Mouse (Mus musculus) frontal cortex, postnatal 25 days (tissue): Measurements from ENCODE around the gene Prss32.

Experiments
- DNase-seq, 2 experiments: peaks; one replicate each; pipeline ENCODE4 v3.0.0; 2022; ENCODE audit warnings: low spot score in 2 of 2

Gene Prss32

DNA sequence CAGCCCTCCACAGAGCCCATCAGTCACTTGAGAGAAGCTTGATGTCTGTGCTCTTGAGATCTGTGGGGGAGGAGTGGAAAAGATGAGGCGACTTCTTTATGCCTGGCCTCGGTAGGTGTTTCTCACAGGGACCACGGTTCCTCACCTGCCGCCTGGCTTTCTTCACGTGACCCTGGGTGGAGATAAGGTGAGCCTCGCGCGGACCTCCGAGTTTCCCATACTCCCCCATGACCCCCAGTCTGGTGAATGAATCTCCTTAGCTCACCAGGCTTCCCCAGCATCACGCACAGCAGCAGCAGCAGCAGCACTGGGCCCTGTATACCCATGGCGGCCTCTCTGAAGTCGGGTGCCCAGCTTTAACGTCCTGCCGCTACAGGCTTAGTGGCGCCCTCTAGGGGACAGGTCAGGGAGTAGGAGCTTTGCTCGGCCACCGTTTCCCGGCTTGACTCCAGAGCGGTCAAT, at the start of gene Prss32, which contains the start of gene Prss41:
Prss32 (plus strand) TSS at position 44 of the 462 bp plus-strand sequence.
Prss41 (minus strand) TSS at position 361 of the 462 bp plus-strand sequence.
- DNase-seq: no peak

GRCm38 (mm10) chr17:23795323-23795722, 48.3 kb upstream of the Prss32 start:
- no peak for DNase-seq

DNA sequence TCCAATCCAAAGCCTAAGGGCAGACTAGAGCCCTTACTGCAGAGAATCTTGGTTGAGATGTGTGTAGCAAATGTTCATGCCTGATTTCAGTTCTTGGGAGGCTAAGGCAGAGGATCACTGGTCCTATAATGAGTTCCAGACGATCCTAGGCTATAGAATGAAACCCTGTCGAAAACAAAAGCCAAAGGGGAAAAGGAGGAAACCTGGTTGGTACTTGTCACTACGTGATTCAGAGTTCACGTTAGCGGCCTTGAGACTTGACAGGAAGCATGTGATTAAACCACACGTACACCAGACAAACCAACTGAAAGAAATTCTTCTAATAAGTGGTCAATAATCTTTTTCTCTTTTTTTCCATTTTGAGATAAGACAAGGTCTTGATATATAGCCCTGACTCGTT, 46.3 kb upstream of the Prss32 start:
- no peak for DNase-seq

GRCm38 (mm10) chr17:23801627-23802026, 42.0 kb upstream of the Prss32 start:
- no peak for DNase-seq

- peak; percentile 94 to 95 for DNase-seq
Measured at GRCm38 (mm10) chr17:23802746-23803365, 40.8 kb upstream of the Prss32 start.

GRCm38 (mm10) chr17:23803366-23804041, 40.2 kb upstream of the Prss32 start:
- peak; percentile 45 to 59 for DNase-seq

- DNase-seq: no peak
Measured at GRCm38 (mm10) chr17:23804426-23805085, 39.1 kb upstream of the Prss32 start.

GRCm38 (mm10) chr17:23806867-23807266, 36.8 kb upstream of the Prss32 start:
- DNase-seq: no peak

DNA sequence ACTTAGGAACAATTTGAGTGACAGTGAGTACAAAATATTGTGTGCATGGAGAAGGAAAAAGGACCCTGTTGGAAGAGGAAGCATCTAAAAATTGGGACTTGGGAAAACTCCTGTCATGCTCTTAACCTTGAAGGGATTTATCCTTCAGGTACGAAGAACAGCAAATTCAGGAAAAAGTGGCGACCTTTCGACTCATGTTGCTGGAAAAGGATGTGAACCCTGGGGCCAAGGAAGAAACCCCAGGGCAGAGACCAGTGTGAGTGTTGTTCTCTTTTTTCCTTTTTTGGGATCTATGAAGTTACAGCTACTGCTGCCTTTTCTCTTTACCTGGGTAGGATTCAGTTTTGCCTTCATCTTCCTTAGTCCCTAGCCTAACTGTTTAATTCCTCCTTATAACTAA, 35.7 kb upstream of the Prss32 start:
- DNase-seq: no peak

- DNase-seq: no peak
Measured at GRCm38 (mm10) chr17:23815641-23816040, 28.0 kb upstream of the Prss32 start.

- no peak for DNase-seq
Measured at GRCm38 (mm10) chr17:23818579-23818978, 25.1 kb upstream of the Prss32 start.

GRCm38 (mm10) chr17:23819235-23819634, 24.4 kb upstream of the Prss32 start:
- no peak for DNase-seq

- DNase-seq: no peak
Measured at GRCm38 (mm10) chr17:23820731-23821130, 22.9 kb upstream of the Prss32 start.

DNA sequence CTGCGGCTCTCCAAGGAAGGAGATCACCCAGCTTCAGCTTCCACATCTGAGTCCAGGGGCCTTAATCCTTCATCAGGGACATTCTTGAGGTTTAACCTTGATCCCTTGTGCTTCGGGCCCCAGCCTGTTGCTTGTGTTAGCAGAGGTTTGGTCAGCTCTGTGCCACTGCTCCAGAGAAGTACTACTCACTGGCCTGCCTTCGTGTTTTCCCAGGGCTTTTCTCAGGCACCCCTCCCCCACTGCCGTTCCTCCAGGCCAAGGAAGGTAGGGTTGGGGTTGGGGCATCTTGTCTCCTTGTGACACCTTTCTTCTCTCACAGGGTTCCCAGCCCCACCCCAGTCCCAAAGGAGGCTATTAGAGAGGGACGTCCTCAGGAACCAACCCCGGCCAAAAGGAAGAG, 21.6 kb upstream of the Prss32 start:
- DNase-seq: no peak

GRCm38 (mm10) chr17:23823018-23823417, 20.6 kb upstream of the Prss32 start:
- DNase-seq: no peak

GRCm38 (mm10) chr17:23823614-23824013, 20.0 kb upstream of the Prss32 start:
- DNase-seq: no peak

DNA sequence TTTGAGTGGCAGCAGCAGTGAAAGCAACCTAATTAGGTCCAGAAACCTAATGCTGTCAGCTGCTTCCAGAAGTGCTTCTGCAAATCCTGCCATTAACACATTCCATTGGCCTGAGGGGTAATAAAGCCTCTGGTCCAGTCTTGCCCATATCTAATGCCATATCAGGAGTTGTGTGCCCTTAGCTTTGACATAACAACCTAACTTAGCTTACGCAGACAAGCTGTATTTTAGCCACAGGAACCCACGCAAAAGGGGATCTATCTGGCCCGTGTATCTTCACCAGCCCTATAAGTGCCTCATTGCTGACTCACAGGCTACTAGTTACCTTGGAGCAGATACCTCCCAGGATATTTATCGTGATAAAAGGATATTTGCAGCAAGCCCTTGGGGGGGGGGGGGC, 18.1 kb upstream of the Prss32 start:
- no peak for DNase-seq

DNA sequence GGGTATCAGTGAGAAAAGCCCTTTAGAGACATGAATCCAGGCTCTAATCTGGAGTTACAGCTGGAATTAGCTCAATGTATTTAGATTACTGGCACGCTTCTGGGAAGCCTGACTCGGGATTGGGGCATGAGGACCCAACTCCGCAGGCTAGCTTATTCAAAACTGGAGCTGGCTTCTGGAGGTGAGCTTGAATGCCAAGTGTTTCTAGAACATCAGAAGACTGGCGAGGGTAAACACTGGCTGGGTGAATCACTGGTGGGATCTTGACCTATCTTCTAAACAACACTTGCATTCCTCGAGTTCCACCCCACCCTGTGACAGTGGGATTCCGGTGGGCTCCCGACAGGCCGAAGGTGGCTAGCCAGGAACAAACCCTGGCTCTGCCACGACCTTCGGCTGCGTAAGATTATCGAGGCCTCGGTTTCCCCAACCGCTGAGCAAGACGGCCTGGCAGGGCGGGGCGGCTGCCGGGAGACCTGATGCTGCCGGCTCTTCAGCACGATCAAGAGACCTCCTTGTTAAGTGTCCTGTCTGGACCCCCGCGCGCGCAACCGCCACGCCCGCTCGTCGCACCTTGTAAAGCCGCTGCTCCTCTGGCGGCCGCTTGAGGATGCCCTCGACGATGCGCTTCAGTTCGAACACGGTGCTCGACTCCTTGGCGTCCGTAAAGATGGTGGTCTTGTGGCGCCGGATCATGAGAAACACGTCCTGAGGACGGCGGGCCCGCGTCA, 15.2 kb upstream of the Prss32 start:
- DNase-seq: peak; percentile 48 to 53

DNA sequence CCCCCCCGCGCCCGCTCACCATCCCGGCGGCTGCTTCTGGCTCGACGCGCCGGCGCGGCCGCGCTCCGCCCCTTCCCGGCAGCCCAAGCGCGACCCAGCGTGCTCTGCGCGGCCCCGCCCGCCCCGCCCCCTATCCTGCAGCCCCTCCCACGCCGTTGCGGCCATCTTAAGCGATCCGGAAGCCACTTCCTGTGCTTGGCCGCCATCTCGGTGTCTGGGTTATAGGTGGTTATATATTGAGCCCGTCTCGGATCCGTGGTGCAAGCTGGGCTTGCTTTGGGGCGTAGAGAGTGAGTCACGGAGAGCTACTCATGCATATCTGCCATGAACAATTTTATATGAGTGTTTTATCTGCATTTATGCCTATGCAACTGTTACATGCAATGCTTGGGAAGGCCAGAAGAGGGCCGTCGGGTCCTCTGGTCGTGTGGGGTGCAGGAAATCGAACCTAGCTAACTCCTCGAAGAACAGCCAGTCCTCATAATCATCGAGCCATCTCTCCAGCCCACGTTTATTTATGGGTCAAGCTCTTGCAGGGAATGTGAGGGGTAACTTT, 14.5 kb upstream of the Prss32 start, which contains the start of gene Elob:
Elob (minus strand) TSS at position 73 of the 556 bp plus-strand sequence.
- peak; percentile 66 to 77 for DNase-seq

- no peak for DNase-seq
Measured at GRCm38 (mm10) chr17:23831201-23831600, 12.5 kb upstream of the Prss32 start.

DNA sequence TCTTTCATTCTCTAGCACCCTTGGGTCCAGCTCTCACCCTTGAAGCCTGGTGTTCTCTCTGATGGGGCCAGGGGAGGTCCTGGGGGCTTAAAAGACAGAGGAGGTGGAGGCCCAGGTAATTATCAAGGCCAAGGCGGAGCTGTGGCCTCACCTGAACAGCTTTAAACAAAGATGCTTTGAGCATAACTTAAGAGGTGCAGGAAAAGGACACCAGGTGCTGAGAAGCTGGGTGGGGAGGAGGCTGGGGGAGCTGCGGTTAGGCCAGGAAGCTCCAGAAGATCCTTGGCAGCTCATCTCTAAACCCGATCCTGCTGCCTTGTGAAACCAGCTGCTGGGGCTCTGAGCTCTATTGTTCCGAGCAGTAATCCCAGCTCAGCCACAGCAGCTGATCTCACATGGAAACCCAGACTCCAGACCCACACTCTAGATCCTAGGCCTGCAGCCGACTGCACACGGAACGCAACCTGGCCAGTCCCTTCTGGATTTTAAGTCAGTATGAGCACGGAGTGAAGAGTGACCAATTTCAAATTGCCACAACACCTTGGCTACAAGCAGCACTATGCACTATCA, 7.6 kb upstream of the Prss32 start, which contains the start of gene Prss33:
Prss33 (minus strand) TSS at position 51 of the 570 bp plus-strand sequence.
- DNase-seq: no peak
